Mouse (Mus musculus) embryo, embryonic 11 days (tissue): ENCODE results near the gene Gm5416.
A peak's percentile ranks its signal among the peaks of the same experiment; 100 is the strongest.
"Not testable (repeated sequence)": the region's sequence is repeated elsewhere in the genome, so short reads cannot be mapped to it uniquely, and the experiment has no call there.

ENCODE experiments used
- DNase-seq: peaks from one replicate; pipeline ENCODE4 v3.0.0-alpha.2; 2015

Gm5416 gene

DNA sequence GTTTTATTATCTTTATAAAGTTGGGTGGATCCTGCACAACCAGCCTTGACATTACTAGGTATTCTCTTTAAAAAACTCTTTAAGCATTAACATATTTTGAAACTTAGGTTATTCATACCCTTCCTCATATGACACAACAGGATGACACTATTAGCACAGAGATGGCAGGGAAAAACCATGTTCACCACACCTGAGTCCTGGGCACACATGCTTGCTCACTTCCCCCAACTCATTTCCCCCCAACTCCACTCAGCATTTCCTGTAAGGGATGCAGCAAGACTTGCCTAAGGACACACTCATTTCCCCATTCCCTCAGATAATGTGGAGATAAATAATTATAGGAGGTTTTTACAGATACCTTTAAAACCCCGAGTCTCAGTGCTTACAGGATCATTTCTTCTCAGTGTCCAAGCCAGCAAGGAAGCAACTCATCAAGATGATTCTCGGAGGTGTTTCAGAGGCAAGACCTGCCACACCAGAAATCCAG lies at the start of gene Gm5416:
Gene Gm5416, plus strand, starts transcription at position 437 of the 487 bp plus-strand sequence.
- DNase-seq: no peak

DNA sequence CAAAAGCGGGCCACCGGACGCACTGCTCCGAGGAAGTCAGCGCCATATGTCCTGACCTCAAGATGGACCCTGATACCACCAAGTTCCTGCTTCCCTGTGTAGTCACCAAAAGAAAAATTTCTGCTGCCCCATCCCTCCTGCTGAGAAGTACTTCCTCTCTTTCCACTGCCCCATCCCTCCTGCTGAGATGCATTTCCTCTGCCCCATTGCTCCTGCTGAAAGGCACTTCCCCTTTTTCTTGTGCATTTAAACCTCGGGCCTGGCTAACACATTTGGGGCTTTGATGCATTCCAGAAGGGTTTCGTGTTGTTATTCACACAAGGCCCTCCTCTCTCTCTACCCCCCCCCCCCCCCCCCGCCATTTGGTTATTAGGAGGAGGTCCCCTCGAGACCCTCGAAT lies 42.4 kb upstream of the Gm5416 start:
- DNase-seq: not testable (repeated sequence)

DNA sequence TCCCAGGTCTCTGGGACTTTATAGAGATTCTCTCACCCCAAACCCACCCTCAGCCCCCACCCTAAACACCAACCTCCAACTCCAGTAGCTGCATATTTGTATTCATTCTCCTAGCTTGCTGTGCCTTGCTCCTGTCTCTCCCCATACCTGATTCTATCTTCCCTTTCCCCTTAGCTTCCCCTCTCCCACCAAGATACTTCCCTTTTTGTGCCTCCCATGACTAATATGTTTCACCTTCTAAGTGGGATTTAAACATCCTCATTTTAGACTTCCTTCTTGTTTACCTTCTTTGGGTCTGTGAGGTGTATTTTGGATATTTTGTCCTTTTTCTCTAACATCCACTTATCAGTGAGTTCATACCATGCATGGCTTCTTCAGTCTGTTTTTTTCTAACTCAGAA lies 34.1 kb upstream of the Gm5416 start:
- no peak for DNase-seq

DNA sequence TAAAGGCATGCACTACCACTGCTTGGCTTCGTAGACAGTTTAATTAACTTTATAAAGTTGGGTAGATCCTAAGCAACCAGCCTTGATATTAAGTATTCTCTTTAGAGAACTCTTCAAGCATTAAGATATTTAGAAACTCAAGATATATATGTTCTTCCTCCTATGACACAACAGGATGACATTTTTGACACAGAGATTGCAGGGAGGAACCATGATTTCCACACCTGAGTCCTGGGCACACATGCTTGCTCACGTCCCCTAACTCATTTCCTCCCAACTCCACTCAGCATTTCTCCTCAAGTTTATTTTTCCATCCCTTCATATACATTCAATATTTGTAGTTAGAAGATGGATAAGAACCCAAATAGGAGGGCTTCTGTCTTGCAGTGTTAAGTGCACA lies 30.3 kb upstream of the Gm5416 start:
- no peak for DNase-seq

DNA sequence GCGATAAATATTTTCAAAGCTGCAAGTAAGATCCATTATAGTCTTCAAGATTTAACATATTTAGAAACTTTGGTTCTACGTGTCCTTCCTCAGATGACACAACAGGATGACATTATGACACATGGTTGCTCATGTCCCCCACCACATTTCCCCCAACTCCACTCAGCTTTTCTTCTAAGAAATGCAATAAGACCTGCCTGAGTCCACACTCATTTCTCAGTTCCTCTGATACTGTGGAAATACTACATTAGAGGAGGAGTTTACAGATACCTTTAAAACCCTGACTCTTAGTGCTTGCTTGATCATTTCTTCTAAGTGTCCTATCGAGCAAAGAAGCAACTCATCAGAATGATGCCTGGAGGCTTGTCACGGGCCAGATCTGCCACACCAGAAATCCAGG lies 26.3 kb upstream of the Gm5416 start, which contains the start of gene Gm5483:
Gene Gm5483, plus strand, starts transcription at position 301 of the 400 bp plus-strand sequence.
- DNase-seq: not testable (repeated sequence)

DNA sequence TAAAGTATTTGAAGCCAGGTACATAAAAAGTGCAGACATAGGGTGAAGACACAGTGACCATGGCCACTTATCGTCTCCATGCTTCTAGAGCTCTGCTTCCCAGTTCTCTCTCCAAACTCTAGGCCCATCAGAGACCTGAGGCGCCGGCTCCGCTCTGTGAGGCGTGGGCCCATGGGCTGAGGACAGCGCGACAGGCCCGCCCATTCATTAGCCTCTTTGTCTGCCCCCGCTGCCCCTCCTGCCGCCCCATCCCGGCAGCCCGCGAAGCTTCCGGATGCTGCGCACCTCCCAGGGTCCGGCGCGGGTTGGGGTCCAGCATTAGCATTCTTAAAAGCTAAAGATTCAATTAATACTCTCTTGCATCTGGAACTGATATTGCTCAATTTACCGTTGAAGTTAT lies 11.0 kb upstream of the Gm5416 start:
- peak; percentile 14 for DNase-seq

DNA sequence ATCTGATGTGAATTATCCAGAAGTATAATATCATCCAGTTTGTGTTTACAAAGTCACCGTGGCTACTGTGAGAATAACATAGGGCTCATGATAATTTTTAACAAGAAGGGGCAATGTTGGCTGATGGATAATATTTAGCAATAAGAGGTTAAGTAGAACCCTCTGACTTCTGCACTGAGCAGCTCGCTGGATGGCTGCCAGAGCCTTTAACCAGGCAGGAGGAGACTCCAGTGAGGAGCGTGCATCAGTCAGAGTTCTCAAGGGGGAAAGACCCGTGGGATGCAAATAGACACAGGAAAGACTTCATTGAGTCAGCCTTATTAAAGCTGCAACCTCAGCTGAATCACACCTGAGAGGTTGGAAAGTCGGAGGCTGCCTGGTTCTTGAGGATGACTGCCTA lies 6.4 kb upstream of the Gm5416 start:
- no peak for DNase-seq

DNA sequence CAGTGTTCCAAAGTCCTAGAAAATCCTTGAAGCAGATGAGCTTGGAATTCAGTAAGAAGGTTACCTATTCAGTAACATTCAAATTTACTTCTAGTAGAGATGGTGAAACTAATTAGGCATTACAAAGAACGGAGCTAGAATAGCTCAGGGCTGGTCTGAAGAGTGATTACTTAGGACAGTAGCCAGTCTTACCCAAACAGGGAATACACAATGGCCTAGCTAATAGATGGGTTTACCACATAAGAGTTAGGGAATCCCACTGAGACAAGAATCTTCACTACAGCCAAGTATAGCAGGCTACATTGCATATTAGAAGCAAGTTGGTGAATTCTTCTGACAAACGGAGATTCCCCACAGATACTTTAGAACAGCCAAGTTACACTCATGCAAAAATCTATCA lies 4.5 kb upstream of the Gm5416 start:
- not testable (repeated sequence) for DNase-seq

DNA sequence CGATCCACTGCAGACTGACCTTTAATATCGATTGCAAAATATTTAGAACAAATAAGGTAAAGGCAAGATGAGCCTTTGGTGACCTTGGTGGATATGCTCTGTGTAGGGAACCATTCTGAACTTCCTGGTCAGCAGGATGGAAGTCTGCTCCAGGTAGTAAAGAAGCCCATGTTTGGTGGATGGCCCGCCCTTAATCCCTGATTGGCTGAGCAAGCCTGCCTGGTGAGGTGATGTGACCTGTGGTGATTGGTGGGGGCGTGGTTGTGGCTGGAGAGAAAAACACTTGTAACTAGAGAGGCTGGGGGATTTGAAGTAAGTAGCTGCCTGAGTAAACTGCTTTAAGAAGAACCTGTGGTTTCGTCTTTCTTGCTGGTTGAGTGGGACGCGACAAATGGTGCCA lies 11.0 kb downstream of the Gm5416 start, which contains the start of gene 2010005H15Rik:
Gene 2010005H15Rik, plus strand, starts transcription at position 301 of the 400 bp plus-strand sequence.
- DNase-seq: not testable (repeated sequence)

DNA sequence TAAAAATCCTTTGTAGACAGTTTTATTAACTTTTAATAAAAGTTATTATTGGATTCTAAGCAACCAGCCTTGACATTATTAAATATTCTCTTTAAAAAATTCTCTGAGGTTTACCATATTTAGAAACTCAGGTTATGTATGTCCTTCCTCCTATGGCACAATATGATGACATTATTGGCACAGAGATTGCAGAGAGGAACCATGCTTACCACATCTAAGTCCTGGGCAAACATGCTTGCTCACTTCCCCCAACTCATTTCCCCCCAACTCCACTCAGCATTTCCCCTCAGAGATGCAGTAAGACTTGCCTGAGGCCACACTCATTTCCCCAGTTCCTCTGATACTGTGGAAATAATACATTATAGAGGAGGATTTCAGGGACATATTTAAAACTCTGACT lies 50.4 kb downstream of the Gm5416 start:
- DNase-seq: not testable (repeated sequence)
